Mouse (Mus musculus) retina, adult 2 months (tissue): ENCODE results near the gene Fkbp5.
"Not testable (repeated sequence)": the region's sequence is repeated elsewhere in the genome, so short reads cannot be mapped to it uniquely, and the experiment has no call there.

ENCODE experiments used
- DNase-seq: peaks from one replicate; pipeline ENCODE4 v3.0.0-alpha.2; 2012; ENCODE audit warnings: low read depth, low spot score

Fkbp5 gene

GRCm38 (mm10) chr17:28419636-28420035, 97.7 kb downstream of the Fkbp5 start:
- no peak for DNase-seq

DNA sequence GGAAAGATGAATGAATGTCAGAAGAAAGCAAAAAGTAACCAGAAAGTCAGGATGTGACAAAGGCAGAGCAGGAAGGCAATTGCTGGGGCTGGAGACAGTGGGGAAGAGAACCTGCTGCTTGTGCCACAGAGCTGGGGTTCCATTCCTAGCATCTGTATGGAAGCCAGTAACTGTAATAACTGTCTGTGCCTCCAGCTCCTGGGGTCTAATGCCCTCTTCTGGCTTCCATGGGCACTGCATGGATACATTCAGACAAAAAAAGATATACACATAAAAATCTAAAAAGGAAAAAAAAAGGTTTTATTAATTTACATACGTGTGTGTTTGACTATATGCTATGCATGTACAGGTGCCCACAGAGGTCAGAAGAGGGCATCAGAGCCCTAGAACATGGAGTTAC, 98.4 kb downstream of the Fkbp5 start:
- no peak for DNase-seq

GRCm38 (mm10) chr17:28418481-28418880, 98.8 kb downstream of the Fkbp5 start:
- not testable (repeated sequence) for DNase-seq

DNA sequence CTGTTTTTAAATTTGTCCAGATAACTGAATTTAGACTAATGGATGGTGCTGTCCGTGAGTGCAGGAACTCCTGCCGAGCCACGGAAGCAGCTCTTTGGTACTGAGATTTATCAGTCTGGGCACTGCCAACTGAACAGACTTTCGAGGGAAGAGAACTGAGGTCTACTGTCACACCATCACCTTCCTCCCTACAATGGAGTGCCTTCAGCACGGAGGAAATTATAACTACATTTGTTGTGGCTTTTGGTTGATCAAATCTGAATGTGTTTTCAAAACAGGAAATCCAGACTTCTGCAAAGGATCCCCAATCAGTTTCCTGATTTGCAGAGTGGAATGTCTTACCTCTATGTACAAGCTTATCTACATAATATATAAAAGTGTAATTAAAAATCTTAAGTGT, 99.6 kb downstream of the Fkbp5 start:
- DNase-seq: no peak

DNA sequence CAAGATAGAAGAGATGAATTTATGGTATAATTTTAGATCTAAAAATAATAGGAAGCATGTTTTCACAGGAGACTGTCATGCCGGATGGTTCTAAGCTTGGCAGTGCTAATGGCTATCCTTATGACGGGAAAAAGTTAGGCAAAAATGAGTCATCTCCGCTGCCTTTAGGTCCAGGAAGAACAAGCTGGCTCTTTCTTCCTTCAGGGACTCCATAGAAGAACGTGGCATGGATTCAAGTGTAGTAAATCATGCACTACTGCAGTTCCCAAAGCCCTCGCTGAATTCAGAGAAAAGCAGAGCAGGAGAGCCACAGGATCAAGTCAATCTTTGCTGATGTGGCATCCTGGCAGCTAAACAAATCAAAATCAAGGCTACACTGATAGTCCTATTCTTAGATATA, 102.1 kb downstream of the Fkbp5 start:
- no peak for DNase-seq

DNA sequence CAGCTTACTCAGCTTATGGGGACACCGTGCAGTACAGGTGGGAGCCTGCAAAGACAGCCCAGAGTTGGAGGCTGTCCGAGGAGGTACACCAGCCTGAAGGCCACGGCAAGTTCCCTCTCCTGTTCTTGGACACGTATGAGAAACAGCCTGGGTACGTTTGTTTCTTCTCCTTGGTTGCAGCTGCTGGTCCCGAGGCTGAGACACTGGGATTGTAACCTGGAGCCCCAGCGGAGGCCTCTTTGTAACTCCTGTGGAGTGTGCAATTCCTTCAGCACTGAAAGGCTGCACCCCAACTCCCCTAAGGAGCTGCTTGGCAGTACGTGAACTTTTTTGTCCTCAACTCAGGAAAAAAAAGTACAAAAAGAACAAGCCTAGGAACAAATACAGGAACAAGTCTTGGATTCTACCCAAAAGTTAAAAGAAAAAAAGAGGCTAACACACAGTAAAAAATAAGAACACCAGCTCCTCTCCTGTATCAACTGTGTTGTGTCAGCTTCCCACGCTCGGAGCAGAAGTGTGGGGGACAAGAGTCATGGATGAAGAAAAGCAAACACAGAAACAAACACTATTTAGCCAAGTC, 105.9 kb downstream of the Fkbp5 start:
- no peak for DNase-seq

GRCm38 (mm10) chr17:28410731-28411130, 106.6 kb downstream of the Fkbp5 start:
- DNase-seq: no peak

GRCm38 (mm10) chr17:28408251-28408918, 108.9 kb downstream of the Fkbp5 start:
- no peak for DNase-seq

- peak; percentile 62 for DNase-seq
Observed at GRCm38 (mm10) chr17:28407418-28408250, 109.7 kb downstream of the Fkbp5 start.

- no peak for DNase-seq
Observed at GRCm38 (mm10) chr17:28406471-28406870, 110.9 kb downstream of the Fkbp5 start.

GRCm38 (mm10) chr17:28404745-28405144, 112.6 kb downstream of the Fkbp5 start:
- not testable (repeated sequence) for DNase-seq

DNA sequence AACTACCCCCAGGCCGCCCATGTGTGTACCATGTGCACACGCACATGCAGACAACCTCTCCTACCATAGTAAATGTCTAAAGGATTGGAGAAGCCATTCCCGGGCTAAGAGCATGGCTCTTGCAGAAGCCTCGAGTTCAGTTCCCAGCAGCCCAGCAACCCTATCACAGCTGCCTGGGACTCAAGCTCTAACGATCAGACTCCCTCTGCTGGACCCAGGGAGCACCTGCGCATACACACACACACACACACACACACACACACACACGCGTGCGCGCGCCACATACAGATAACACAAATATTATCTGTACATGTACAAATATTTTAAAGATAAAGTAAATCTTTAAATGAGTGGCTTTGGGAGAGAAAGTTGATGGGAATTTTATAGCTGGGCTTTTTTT, 113.0 kb downstream of the Fkbp5 start:
- DNase-seq: no peak

- no peak for DNase-seq
Observed at GRCm38 (mm10) chr17:28394994-28395393, 122.3 kb downstream of the Fkbp5 start.

- no peak for DNase-seq
Observed at GRCm38 (mm10) chr17:28394051-28394765, 123.1 kb downstream of the Fkbp5 start.

- no peak for DNase-seq
Observed at GRCm38 (mm10) chr17:28391568-28392432, 125.5 kb downstream of the Fkbp5 start.

DNA sequence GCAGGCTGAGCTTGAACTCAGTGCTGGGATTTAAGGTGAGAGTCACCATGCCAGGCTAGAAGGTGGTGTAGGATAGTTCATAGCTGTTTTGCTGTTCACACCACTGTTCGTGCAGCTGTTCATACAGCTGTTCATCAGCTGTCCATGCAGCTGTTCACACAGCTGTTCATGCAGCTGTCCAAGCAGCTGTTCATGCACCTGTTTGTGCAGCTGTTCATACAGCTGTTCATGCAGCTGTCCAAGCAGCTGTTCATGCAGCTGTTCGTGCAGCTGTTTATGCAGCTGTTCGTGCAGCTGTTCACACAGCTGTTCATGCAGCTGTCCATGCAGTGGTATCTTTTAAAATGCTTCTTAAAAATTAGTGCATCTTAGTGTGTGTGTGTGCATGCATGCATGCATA, 128.8 kb downstream of the Fkbp5 start:
- DNase-seq: no peak

DNA sequence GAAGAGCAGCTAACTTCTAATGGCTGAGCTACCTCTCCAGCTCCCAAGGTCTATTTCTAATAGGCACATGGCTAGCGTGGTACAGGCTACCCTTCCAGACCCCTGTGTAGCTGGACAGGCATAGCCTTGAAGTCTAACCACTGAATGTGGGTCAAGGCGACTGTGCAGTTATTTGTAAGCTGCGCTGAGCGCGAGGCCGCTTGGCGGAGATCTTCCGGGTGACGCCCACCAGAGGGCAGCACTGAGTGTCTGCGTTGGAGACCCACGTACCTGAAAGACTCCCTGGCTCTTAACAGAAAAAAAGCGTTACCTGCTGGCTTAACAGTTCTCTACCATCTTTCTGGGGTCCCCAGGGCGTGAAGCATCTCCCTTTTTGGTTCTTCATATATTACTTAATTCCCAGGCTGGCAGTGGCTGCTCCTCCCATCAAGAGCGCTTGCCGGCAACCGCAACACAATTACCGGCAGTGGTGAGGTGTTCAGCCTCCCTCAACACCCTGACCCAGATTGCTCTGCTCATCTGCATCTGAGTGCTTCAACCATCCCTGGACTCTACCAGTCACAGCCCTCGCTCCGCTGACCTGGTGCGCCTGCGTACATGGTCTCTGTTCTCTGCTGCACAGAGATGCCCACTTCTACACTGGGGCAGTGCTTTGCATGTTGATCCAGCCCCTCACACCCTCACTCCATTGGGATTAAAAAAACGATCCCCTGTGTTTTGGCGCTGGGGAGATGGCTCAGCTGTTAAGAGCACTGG, 131.0 kb downstream of the Fkbp5 start:
- DNase-seq: peak; percentile 74

DNA sequence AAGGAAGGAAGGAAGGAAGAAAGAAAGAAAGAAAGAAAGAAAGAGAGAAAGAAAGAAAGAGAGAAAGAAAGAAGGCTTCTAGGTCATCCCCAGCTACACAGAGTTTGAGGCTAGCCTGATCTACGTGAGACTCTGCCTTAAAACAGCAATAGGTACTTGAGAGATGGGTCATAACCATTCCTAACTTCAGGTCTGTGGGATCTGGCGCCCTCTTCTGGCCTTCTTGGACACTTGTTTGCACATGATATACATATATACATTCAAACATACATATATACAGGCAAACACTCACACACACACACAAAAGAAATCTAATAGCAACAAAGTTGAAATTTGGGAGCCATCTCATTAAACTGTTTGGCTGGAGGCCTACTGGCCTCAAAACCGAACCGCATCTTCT, 133.0 kb downstream of the Fkbp5 start:
- DNase-seq: no peak

GRCm38 (mm10) chr17:28380255-28380654, 137.1 kb downstream of the Fkbp5 start:
- DNase-seq: peak; percentile 90

GRCm38 (mm10) chr17:28375592-28376061, 141.7 kb downstream of the Fkbp5 start:
- DNase-seq: no peak
